Mouse (Mus musculus) bone marrow macrophage, adult 2 months (primary cell): Measurements from ENCODE around the gene Rxrg.
A peak's percentile ranks its signal among the peaks of the same experiment; 100 is the strongest.

Source experiments
- CTCF ChIP-seq: IDR thresholded peaks from 2 replicates; pipeline ENCODE4 v1.5.1; 2012; ENCODE audit warnings: low read depth, mild to moderate bottlenecking, low read length, moderate library complexity
- POLR2A ChIP-seq: IDR thresholded peaks from 2 replicates; pipeline ENCODE4 v1.6.1; 2012; ENCODE audit warnings: mild to moderate bottlenecking, low read depth, low read length, borderline replicate concordance

DNA sequence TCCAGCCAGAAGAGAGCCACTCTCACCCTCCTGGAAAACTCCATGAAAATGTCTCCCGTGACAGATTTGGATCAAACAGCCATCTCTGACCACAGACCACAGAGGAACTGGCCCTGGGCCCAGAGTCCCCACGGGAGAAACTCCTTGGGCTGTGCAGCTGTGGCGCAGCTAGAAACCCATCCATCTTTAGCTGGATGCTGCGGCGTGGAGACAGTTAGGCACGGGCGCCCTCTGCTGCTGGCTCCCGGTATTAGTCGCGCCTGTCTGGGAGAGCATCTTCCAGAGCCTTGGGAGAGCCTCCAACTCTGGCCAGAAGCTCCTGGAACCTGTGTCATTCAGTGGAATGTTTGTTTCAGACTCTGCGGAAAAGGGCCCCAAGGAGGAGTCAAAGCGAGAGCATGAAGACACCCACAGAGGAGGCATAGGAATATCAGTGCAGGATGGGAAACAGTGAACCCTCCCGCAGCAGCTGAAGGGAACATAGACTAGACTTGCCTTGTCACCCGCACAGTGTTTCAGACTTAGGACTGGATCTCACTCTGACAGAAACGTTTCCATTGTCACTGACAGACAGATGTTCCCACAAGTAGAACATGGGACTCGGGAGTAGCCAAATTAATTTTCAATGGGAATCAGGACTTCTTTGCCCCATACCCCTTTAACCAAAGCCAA lies 46.8 kb downstream of the Rxrg start:
- TF ChIP-seq CTCF: peak; percentile 67
- no peak for TF ChIP-seq POLR2A
